Mouse (Mus musculus) midbrain, embryonic 13.5 days (tissue): ENCODE measurements around the gene Jsrp1. TPM values are rescaled to one million over a fixed set of nuclear protein-coding genes. Genes with fewer than 3 reads are reported as not detected.

ENCODE experiments used
- ATAC-seq: fragments of 200-750 bp; cut with Nextera tagmentation; 2 replicates; pipeline ENCODE4 v1.8.0; 2017; ENCODE audit warnings: mild to moderate bottlenecking, moderate TSS enrichment, moderate library complexity
- H3K27ac ChIP-seq: fragments of 300-500 bp; sonication (generic); 2 replicates; pipeline ENCODE4 v1.5.1; 2015; ENCODE audit warnings: inconsistent platforms, mild to moderate bottlenecking, moderate library complexity
- H3K27me3 ChIP-seq: fragments of 300-500 bp; sonication (generic); 2 replicates; pipeline ENCODE4 v1.6.1; 2015; ENCODE audit warnings: mild to moderate bottlenecking, inconsistent platforms
- H3K36me3 ChIP-seq: fragments of 300-500 bp; sonication (generic); 2 replicates; pipeline ENCODE4 v1.6.1; 2015; ENCODE audit warnings: mild to moderate bottlenecking, inconsistent platforms
- H3K4me1 ChIP-seq: fragments of 300-500 bp; sonication (generic); replicated peaks from 2 replicates; pipeline ENCODE4 v1.6.1; 2015; ENCODE audit warnings: inconsistent platforms
- H3K4me2 ChIP-seq: fragments of 300-500 bp; sonication (generic); replicated peaks from 2 replicates; pipeline ENCODE4 v1.6.1; 2015; ENCODE audit warnings: moderate library complexity, mild to moderate bottlenecking, inconsistent platforms
- H3K4me3 ChIP-seq: fragments of 300-500 bp; sonication (generic); replicated peaks from 2 replicates; pipeline ENCODE4 v1.5.1; 2015; ENCODE audit warnings: mild to moderate bottlenecking, inconsistent platforms
- H3K9ac ChIP-seq: fragments of 300-500 bp; sonication (generic); replicated peaks from 2 replicates; pipeline ENCODE4 v1.6.1; 2015; ENCODE audit warnings: mild to moderate bottlenecking, inconsistent platforms
- H3K9me3 ChIP-seq: fragments of 300-500 bp; sonication (generic); 2 replicates; pipeline ENCODE4 v1.6.1; 2016; ENCODE audit warnings: mild to moderate bottlenecking, inconsistent platforms
- WGBS: fragments of 180-500 bp; shearing (Covaris S2); methylation state at CpG from one replicate; pipeline ENCODE4 v1.1.7; 2015; 5-methylcytosine and 5-hydroxymethylcytosine counted together
- polyA plus RNA-seq: library from polyadenylated mRNA; unstranded; fragments of >200 nt; fragmentation: Nextera tagmentation; extraction: Ambion mirVana; gene quantifications from 2 replicates; pipeline ENCODE4 v1.2.1, GENCODE M21; 2015

Jsrp1 gene
- polyA plus RNA-seq, 1 experiment from 2014 or later: 0.28 TPM

- Histone ChIP-seq H3K36me3 (no peaks in the 10 kb centered on the region), H3K9me3 (no peaks in the 10 kb centered on the region), H3K9ac (peak within 1 kb of the TSS; percentile 74), H3K27ac (no peak within 1 kb of the TSS), H3K27me3 (peaks cover 53% of the 10 kb centered on the region), H3K4me2 (peak within 1 kb of the TSS; percentile 78), H3K4me1 (peaks cover 19% of the 10 kb centered on the region), H3K4me3 (peak within 1 kb of the TSS; percentile 48)
- ATAC-seq: peak; percentile 37; the same call in 1 of the 2 replicates
- 4% methylated on average over 47 of the region's 51 CpGs for WGBS
Observed at GRCm38 (mm10) chr10:80843931-80844547, 30.7 kb upstream of the Jsrp1 start, which contains the start of gene Lingo3. TSS of gene Lingo3 (minus strand) at chr10:80844039.

DNA sequence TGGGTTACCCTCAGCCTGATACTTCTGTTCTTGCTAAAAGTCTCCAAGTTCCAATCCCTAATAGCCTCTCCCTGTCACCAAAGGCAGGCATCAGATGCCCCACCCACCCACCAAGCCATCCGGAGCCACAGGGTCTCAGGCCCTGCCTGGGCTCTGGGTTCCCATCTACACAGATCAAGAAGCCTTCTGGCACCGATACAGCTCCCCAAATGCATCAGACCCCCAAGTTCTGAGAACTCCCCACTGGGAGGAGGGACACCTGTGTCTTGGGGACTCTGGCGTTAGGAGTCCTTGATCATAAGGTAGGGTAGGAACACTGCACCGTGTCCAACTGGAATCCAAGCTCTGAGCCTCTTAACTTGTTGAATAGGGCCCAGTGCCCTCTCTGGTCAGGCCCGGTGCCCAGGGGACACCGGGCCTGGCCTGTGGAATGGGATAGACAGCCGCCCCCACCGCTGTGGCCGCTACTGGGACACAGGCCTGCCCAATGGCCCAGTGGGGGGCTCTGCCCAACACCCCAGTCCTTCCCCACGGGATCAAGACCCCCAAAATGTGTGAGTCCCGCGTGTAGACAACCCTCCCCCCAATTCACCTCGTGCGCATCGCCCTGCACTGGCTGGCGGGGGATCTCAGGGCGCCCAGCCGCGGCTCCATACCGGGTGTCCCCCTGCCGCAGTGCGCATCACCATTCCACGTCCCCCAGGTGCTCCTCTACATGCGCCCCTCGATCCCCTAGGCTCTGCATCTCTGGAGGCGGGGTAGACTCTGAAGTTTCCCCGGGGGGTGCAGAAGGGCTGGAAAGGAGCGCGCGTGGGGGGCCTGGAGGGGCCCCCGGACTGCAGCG is 30.0 kb upstream of the Jsrp1 start:
- H3K4me2 ChIP-seq: peak overlapping the region; percentile 78
- H3K9me3 ChIP-seq: no peaks in the 10 kb centered on the region
- 0 out of 2 replicates have a peak, but pooled peaks have one; percentile 28 for ATAC-seq
- H3K9ac ChIP-seq: peak overlapping the region; percentile 74
- H3K4me1 ChIP-seq: peaks cover 19% of the 10 kb centered on the region
- peaks cover 53% of the 10 kb centered on the region for H3K27me3 ChIP-seq
- no peaks in the 10 kb centered on the region for H3K36me3 ChIP-seq
- peak overlapping the region; percentile 48 for H3K4me3 ChIP-seq
- H3K27ac ChIP-seq: no peak overlapping the region
- WGBS: 8% methylated on average over 32 of the region's 32 CpGs

DNA sequence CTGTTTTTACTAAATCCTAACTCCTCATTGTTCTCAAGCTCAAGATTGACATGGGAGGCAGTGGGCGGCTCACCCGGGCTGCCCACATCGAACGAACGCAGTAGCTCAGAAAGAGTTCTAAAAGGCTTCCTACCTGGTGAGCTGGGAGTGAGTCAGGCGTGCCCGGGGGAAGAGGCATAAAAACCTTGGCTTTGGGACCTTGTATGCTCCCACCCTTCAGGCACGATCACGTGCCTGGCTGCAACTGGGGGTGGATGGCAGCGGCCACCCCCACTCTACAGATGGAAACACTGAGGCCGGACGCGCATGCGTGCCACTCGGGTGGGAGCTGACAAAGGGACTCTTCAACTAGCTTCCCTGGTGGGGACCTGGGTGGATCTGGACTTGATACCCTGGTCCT is 29.0 kb upstream of the Jsrp1 start:
- 83% methylated on average over 15 of the region's 15 CpGs for WGBS
- Histone ChIP-seq H3K9me3 (no peaks in the 10 kb centered on the region), H3K4me1 (peaks cover 21% of the 10 kb centered on the region), H3K9ac (no peak overlapping the region), H3K27ac (no peak overlapping the region), H3K4me3 (no peak overlapping the region), H3K27me3 (peaks cover 53% of the 10 kb centered on the region), H3K36me3 (no peaks in the 10 kb centered on the region), H3K4me2 (no peak overlapping the region)
- no peak for ATAC-seq

GRCm38 (mm10) chr10:80841685-80842084 is 28.4 kb upstream of the Jsrp1 start:
- Histone ChIP-seq H3K36me3 (no peaks in the 10 kb centered on the region), H3K9ac (no peak overlapping the region), H3K27me3 (peaks cover 57% of the 10 kb centered on the region), H3K4me2 (no peak overlapping the region), H3K4me1 (peaks cover 21% of the 10 kb centered on the region), H3K9me3 (no peaks in the 10 kb centered on the region), H3K4me3 (no peak overlapping the region), H3K27ac (no peak overlapping the region)
- ATAC-seq: no peak
- WGBS: 88% methylated on average over 2 of the region's 2 CpGs

DNA sequence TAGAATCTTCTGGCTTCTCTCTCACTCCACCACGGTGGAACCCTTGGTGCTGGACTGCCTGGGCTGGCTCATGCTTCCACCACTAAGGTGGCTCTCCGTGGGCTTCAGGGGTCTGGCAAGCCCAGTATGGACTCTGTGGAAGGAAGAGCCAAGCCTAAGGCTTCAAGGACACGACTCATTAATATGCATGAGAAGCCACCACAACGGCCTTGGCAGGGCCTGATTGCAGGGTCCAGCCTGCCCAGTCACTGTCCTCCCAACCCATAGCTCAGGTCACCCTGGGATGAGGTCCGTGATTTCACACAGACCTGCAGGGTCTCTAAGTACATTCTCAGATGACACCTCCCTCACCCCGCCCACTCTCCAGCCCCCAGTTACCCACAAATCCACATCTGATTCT is 26.6 kb upstream of the Jsrp1 start:
- WGBS: 60% methylated on average over 6 of the region's 6 CpGs
- no peaks in the 10 kb centered on the region for H3K36me3 ChIP-seq
- H3K4me2 ChIP-seq: no peak overlapping the region
- H3K27ac ChIP-seq: no peak overlapping the region
- peaks cover 61% of the 10 kb centered on the region for H3K27me3 ChIP-seq
- H3K9ac ChIP-seq: no peak overlapping the region
- ATAC-seq: no peak
- no peak overlapping the region for H3K4me3 ChIP-seq
- H3K9me3 ChIP-seq: no peaks in the 10 kb centered on the region
- peaks cover 31% of the 10 kb centered on the region for H3K4me1 ChIP-seq

DNA sequence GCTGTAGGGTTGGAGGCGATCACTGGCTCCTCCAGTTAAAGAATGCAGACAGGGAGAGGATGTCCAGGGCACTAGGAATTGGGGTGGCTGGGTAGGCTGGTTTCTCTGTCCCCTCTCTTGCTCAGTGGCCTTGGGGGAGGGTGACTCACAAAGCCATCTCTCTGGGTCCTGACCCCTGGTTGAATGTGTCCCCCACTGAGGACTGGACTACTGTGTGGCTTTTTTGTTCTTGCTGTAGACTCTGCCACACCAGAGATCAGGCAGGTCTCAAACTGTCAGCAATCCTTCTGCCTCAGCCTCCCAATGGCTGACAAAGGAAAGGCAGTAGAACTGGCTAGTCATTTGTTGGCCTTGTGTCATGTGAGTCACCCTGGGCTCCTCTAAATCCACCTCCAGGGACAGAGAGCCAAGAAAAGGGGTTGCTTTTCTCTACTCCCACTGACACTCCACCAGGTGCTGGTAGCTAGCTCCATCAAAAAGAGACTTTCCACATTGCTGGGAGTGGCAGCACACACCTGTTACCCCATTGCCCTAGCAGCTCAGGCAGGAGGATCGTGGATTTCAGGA is 25.1 kb upstream of the Jsrp1 start:
- Histone ChIP-seq H3K4me2 (no peak overlapping the region), H3K27ac (no peak overlapping the region), H3K27me3 (peaks cover 61% of the 10 kb centered on the region), H3K36me3 (no peaks in the 10 kb centered on the region), H3K9ac (no peak overlapping the region), H3K4me3 (no peak overlapping the region), H3K4me1 (peaks cover 21% of the 10 kb centered on the region), H3K9me3 (no peaks in the 10 kb centered on the region)
- no peak for ATAC-seq
- WGBS: 68% methylated on average over 2 of the region's 2 CpGs

DNA sequence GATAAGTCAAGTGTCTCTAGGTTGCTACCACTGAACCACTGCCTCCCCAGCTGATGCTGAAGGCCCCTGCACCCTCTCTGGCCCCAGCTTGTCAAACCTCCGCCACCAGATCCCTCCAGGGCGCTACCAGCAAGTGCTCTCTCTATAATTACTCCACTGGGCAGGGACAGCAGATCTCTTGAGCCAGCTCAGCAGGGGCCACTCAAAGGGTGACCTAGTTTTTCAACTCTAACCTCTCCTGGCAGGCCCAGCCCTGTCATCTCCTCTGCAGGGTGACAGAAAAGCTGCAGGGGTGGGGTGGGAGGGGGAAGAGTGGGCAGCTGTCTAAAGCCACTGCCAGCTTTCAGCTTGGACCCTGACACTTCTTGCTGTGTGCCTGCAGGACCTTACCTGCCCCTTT is 24.5 kb upstream of the Jsrp1 start:
- Histone ChIP-seq H3K4me1 (peaks cover 22% of the 10 kb centered on the region), H3K9ac (no peak overlapping the region), H3K4me3 (no peak overlapping the region), H3K27me3 (peaks cover 59% of the 10 kb centered on the region), H3K27ac (no peak overlapping the region), H3K9me3 (no peaks in the 10 kb centered on the region), H3K36me3 (no peaks in the 10 kb centered on the region), H3K4me2 (no peak overlapping the region)
- no peak for ATAC-seq
- 21% methylated on average over 2 of the region's 2 CpGs for WGBS

GRCm38 (mm10) chr10:80836949-80837379 is 23.7 kb upstream of the Jsrp1 start:
- Histone ChIP-seq H3K27me3 (peaks cover 51% of the 10 kb centered on the region), H3K4me2 (no peak overlapping the region), H3K27ac (no peak overlapping the region), H3K9ac (no peak overlapping the region), H3K36me3 (no peaks in the 10 kb centered on the region), H3K9me3 (no peaks in the 10 kb centered on the region), H3K4me1 (peaks cover 29% of the 10 kb centered on the region), H3K4me3 (no peak overlapping the region)
- ATAC-seq: no peak
- 53% methylated on average over 7 of the region's 7 CpGs for WGBS

DNA sequence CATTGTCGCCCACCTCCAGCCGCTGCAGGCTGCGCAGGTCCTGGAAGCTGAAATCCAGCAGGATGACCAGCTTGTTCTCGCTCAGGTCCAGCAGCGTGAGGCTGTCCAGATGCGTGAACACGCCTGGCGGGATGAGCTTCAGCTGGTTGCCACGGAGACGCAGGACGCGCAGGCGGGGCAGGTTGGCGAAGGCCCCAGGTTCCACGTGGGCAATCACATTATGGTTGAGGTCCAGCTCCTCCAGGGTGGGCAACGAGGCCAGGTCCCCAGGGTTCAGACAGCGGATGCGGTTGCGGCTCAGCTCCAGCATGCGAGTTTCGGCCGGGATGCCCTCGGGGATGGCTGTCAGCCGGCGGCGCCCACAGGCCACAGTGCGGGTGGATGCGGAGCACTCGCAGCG is 22.3 kb upstream of the Jsrp1 start:
- H3K36me3 ChIP-seq: peaks cover 4% of the 10 kb centered on the region; the same call in 1 of the 2 replicates
- no peaks in the 10 kb centered on the region for H3K9me3 ChIP-seq
- WGBS: 51% methylated on average over 30 of the region's 30 CpGs
- H3K4me1 ChIP-seq: peaks cover 38% of the 10 kb centered on the region
- peak overlapping the region; percentile 1; the same call in 1 of the 2 replicates for H3K4me2 ChIP-seq
- H3K27ac ChIP-seq: no peak overlapping the region
- peaks cover 42% of the 10 kb centered on the region for H3K27me3 ChIP-seq
- peak; percentile 31; the same call in 1 of the 2 replicates for ATAC-seq
- H3K4me3 ChIP-seq: 0 out of 2 replicates have a peak overlapping the region, but pooled peaks have one; percentile 1
- peak overlapping the region; percentile 32 for H3K9ac ChIP-seq

DNA sequence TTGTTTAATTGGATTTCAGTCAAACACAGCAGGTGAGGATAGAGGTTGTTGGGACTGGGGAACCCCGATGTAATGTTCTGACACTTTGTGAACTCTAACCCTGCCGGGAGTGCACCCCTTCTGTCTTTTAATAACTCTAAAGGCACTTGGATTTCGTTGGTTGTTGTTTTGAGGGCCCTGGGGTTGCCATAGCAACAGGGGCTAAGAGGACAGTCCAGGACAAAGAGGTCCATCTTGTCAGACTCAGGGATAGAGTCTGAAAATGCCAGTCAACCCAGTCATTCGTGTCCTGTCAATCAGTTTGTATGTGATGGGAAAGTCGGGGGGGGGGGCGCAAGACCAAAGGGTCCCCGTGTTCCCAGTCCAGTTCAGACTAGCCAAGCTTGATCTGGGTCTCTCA is 19.5 kb upstream of the Jsrp1 start:
- H3K4me3 ChIP-seq: no peak overlapping the region
- peaks cover 25% of the 10 kb centered on the region for H3K36me3 ChIP-seq
- 30% methylated on average over 7 of the region's 7 CpGs for WGBS
- peaks cover 42% of the 10 kb centered on the region for H3K27me3 ChIP-seq
- H3K27ac ChIP-seq: no peak overlapping the region
- no peak overlapping the region for H3K4me2 ChIP-seq
- peaks cover 54% of the 10 kb centered on the region for H3K4me1 ChIP-seq
- H3K9me3 ChIP-seq: no peaks in the 10 kb centered on the region
- ATAC-seq: no peak
- H3K9ac ChIP-seq: no peak overlapping the region

DNA sequence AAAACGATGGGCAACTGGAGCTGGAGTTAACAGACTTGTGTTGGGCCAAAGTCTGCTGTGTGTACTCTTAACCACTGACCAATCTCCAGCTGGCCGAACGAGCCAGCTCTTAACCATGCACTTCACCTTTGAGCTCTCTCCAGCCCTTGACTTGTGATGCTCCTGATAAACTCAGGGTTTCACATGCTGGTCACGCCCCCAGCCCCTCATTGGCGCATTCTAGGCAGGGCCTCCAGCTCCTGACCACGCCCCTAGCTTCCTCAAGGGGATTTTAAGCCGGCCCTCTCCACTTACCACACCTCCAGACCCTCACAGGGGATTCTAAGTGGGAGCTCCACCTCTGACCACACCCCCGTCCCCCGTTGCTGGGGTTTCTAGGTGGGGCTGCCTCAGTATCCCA is 17.8 kb upstream of the Jsrp1 start:
- peaks cover 58% of the 10 kb centered on the region for H3K4me1 ChIP-seq
- peaks cover 32% of the 10 kb centered on the region for H3K27me3 ChIP-seq
- no peak overlapping the region for H3K9ac ChIP-seq
- WGBS: 3% methylated on average over 9 of the region's 9 CpGs
- H3K4me3 ChIP-seq: no peak overlapping the region
- no peak for ATAC-seq
- H3K27ac ChIP-seq: 0 out of 2 replicates have a peak overlapping the region, but pooled peaks have one; percentile 14
- H3K36me3 ChIP-seq: peaks cover 25% of the 10 kb centered on the region
- no peak overlapping the region for H3K4me2 ChIP-seq
- no peaks in the 10 kb centered on the region for H3K9me3 ChIP-seq
